Mouse (Mus musculus) cerebellum, adult 2 months (tissue): ENCODE data around the gene Pdzd4.

Experiments used
- CTCF ChIP-seq: fragments of 200-500 bp; IDR thresholded peaks from 2 replicates; pipeline ENCODE4 v1.5.1; 2011; ENCODE audit warnings: low read depth, mild to moderate bottlenecking, control low read depth, low read length, moderate library complexity, borderline replicate concordance; ENCODE audit not compliant: insufficient read depth
- POLR2A ChIP-seq: fragments of 200-500 bp; IDR thresholded peaks from 2 replicates; pipeline ENCODE4 v1.6.1; 2011; ENCODE audit warnings: low read length, control low read depth, borderline replicate concordance; ENCODE audit not compliant: insufficient read depth

- TF ChIP-seq POLR2A (no peak), CTCF (no peak)
Measured at GRCm38 (mm10) chrX:73815072-73815471, 9.7 kb downstream of the Pdzd4 start.
